Mouse (Mus musculus): ENCODE results near the gene Pomgnt2. TPM values are rescaled to one million over a fixed set of nuclear protein-coding genes. Genes with fewer than 3 reads are reported as not detected.

Gene Pomgnt2
- 0.18 TPM for polyA plus RNA-seq (2017; shearing (Covaris generic))

DNA sequence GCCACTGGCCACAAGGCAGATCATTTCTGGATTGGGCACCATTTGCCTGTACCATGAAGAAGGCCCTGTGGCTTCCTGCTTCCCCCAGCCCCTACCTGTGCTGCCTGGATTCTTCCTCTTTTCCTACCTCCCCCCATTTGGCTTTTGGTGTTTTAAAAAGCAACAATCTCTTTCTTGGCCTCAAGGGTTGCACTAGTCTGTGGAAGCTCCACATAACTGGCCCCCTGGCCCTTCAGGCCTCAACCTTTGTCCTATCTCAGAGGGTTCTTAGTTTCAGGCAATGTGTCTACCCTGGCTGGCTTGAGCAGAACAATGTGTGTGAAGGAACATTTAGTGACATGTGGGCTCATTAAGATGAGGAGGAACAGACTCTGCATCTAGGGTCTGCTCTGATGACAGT, at the start of gene Pomgnt2:
TSS of gene Pomgnt2 (minus strand) at position 101 of the 400 bp plus-strand sequence.

DNA sequence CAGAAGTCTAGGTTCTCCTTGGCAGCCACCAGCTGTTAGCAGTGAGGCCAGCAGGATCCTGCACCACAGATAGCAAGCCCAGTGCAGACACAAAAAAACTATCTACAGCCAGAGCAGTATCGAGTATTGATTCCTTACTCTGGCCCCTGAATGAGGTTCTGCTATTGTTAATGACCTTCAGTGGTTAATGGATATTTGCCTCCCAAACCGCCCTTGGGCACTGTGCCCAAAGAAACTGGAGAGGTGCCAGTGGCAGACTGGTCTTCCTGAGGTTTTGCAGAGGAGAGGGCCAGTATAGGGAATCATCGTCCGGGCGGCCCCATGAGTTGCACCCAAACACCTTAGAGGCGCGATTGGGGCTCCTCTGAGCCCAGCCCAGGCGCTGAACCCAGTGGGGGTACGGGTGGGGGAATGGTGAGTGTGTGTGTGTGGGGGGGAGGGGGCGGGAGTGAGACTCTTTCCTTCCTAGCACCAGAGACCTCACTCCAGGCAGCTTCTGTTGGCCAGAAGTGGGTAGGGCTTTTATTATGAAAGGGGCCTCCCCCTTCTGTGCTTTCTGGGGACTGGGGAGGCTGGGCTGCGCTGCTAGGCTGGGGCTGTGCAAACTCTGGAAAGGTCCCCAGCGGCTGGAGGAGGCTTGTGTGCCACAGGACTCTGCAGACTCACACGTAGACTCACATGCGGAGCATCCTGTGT, 46.3 kb downstream of the Pomgnt2 start, which contains the start of gene Fam198a:
TSS of gene Fam198a (plus strand) at position 571 of the 696 bp plus-strand sequence.

Other genes with a start within 250 kb of the Pomgnt2 start
- gene Zfp651, start 237.8 kb downstream of the Pomgnt2 start, polyA plus RNA-seq (2017; shearing (Covaris generic)), result 0.06 TPM
- not detected for gene Klhl40, start 219.5 kb downstream of the Pomgnt2 start, polyA plus RNA-seq (2017; shearing (Covaris generic))
- gene Hhatl, start 204.6 kb downstream of the Pomgnt2 start, polyA plus RNA-seq (2017; shearing (Covaris generic)), result not detected
- gene Ccdc13, start 157.6 kb downstream of the Pomgnt2 start, polyA plus RNA-seq (2017; shearing (Covaris generic)), result 0.19 TPM
- gene Higd1a, start 138.7 kb downstream of the Pomgnt2 start, polyA plus RNA-seq (2017; shearing (Covaris generic)), result 92.4 TPM
- not detected for gene Ackr2, start 98.8 kb downstream of the Pomgnt2 start, polyA plus RNA-seq (2017; shearing (Covaris generic))
- gene Cyp8b1, start 80.8 kb downstream of the Pomgnt2 start, polyA plus RNA-seq (2017; shearing (Covaris generic)), result not detected
- gene Fam198a, start 46.1 kb downstream of the Pomgnt2 start, polyA plus RNA-seq (2017; shearing (Covaris generic)), result 0.16 TPM
- gene Snrk, start 120.2 kb upstream of the Pomgnt2 start, polyA plus RNA-seq (2017; shearing (Covaris generic)), result 142 TPM

Measured in CD4-positive, CD25-positive, alpha-beta regulatory T cell (primary cell).